Mouse (Mus musculus) liver, embryonic 13.5 days (tissue): Measurements from ENCODE around the gene Cdk6. TPM values are rescaled to one million over a fixed set of nuclear protein-coding genes. Genes with fewer than 3 reads are reported as not detected.
"Not testable (repeated sequence)": the region's sequence is repeated elsewhere in the genome, so short reads cannot be mapped to it uniquely, and the experiment has no call there.

Experiments
- ATAC-seq: fragments of 200-750 bp; cut with Nextera tagmentation; 2 replicates; pipeline ENCODE4 v1.8.0; 2017; ENCODE audit warnings: low read depth, mild to moderate bottlenecking, moderate number of reproducible peaks, moderate library complexity
- DNase-seq: peaks from one replicate; pipeline ENCODE4 v3.0.0; 2022
- H3K27ac ChIP-seq: fragments of 300-500 bp; sonication (generic); 2 replicates; pipeline ENCODE4 v1.5.1; 2015; ENCODE audit warnings: moderate library complexity, mild to moderate bottlenecking, inconsistent platforms
- H3K27me3 ChIP-seq: fragments of 300-500 bp; sonication (generic); 2 replicates; pipeline ENCODE4 v1.6.1; 2015; ENCODE audit warnings: mild to moderate bottlenecking, inconsistent platforms
- H3K36me3 ChIP-seq: fragments of 300-500 bp; sonication (generic); 2 replicates; pipeline ENCODE4 v1.6.1; 2015; ENCODE audit warnings: mild to moderate bottlenecking, inconsistent platforms
- H3K4me1 ChIP-seq: fragments of 300-500 bp; sonication (generic); replicated peaks from 2 replicates; pipeline ENCODE4 v1.6.1; 2015; ENCODE audit warnings: inconsistent platforms
- H3K4me2 ChIP-seq: fragments of 300-500 bp; sonication (generic); 2 replicates; pipeline ENCODE4 v1.6.1; 2015; ENCODE audit warnings: inconsistent platforms, mild to moderate bottlenecking, moderate library complexity
- H3K4me3 ChIP-seq: fragments of 300-500 bp; sonication (generic); replicated peaks from 2 replicates; pipeline ENCODE4 v1.5.1; 2015; ENCODE audit warnings: mild to moderate bottlenecking, inconsistent platforms
- H3K9ac ChIP-seq: fragments of 300-500 bp; sonication (generic); 2 replicates; pipeline ENCODE4 v1.6.1; 2015; ENCODE audit warnings: mild to moderate bottlenecking, inconsistent platforms
- H3K9me3 ChIP-seq: fragments of 300-500 bp; sonication (generic); replicated peaks from 2 replicates; pipeline ENCODE4 v1.6.1; 2016; ENCODE audit warnings: inconsistent platforms
- WGBS: fragments of 180-500 bp; shearing (Covaris S2); methylation state at CpG from one replicate; pipeline ENCODE4 v1.1.7; 2015; ENCODE audit not compliant: insufficient replicate concordance; 5-methylcytosine and 5-hydroxymethylcytosine counted together
- polyA plus RNA-seq: library from polyadenylated mRNA; unstranded; fragments of >200 nt; fragmentation: Nextera tagmentation; extraction: Ambion mirVana; gene quantifications from 2 replicates; pipeline ENCODE4 v1.2.1, GENCODE M21; 2015

Cdk6 gene
- polyA plus RNA-seq, 1 experiment from 2014 or later = 26.0 TPM

DNA sequence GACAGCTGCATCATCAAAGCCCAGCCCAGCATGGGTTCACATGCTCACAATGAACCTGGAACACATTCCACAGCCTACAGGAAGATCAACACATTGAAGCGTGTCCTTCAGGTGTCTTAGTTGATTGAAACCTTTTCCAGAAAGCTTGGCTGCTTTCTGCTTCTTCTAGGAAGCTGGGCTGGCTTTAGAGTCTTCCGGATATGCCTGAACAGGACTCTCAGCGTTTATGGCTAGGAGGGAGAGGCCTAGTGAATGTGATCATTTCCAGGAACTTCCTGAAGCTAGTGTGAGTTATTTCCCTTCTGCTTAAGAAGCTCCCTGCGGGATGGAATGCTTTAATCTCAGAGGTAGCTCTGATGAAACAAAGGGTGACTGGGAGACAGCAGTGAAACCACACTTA lies 17.2 kb upstream of the Cdk6 start:
- no peaks in the 10 kb centered on the region for H3K36me3 ChIP-seq
- no peak overlapping the region for H3K27ac ChIP-seq

DNA sequence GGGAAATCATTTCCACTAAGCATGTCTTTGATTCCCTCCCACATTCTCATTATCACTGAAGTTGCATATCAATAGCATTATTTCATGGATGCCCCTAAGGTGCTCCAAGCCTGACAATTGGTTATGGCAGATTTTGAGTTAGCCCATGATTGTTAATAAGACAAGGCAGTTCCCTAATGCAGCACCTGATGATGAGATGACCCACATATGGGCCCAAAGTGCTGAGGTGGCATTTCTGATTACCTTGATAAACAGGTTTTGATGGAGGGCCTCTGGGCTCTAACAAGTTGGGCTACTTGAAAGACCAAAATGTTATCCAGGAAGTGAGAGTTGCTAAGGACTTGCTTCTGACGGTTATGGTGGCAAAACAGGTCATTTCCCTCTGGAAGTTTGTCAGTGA lies 11.9 kb upstream of the Cdk6 start:
- 50% methylated on average over 1 of the region's 1 CpGs for WGBS
- Histone ChIP-seq H3K4me1 (no peaks in the 10 kb centered on the region), H3K27ac (no peak overlapping the region), H3K27me3 (no peaks in the 10 kb centered on the region), H3K4me3 (no peak overlapping the region), H3K36me3 (no peaks in the 10 kb centered on the region), H3K4me2 (no peak overlapping the region), H3K9ac (no peak overlapping the region), H3K9me3 (no peaks in the 10 kb centered on the region)
- ATAC-seq (no peak), DNase-seq (no peak)

More for the DNA sequence above, 17.2 kb upstream of the Cdk6 start:
- no peak overlapping the region for H3K4me2 ChIP-seq
- WGBS = 44% methylated on average over 4 of the region's 4 CpGs
- DNase-seq (no peak), ATAC-seq (no peak)
- H3K4me1 ChIP-seq = no peaks in the 10 kb centered on the region
- no peaks in the 10 kb centered on the region for H3K9me3 ChIP-seq
- no peak overlapping the region for H3K9ac ChIP-seq
- H3K27me3 ChIP-seq = no peaks in the 10 kb centered on the region
- H3K4me3 ChIP-seq = no peak overlapping the region

- Histone ChIP-seq H3K4me2 (no peak overlapping the region), H3K4me3 (no peak overlapping the region), H3K36me3 (no peaks in the 10 kb centered on the region), H3K27ac (no peak overlapping the region), H3K9ac (no peak overlapping the region), H3K9me3 (no peaks in the 10 kb centered on the region), H3K27me3 (no peaks in the 10 kb centered on the region), H3K4me1 (no peaks in the 10 kb centered on the region)
- ATAC-seq (no peak), DNase-seq (no peak)
- WGBS = 55% methylated on average over 3 of the region's 3 CpGs
Observed at GRCm38 (mm10) chr5:3330932-3331331, 10.4 kb upstream of the Cdk6 start.

- ATAC-seq, H3K4me3 ChIP-seq, H3K9ac ChIP-seq, H3K4me2 ChIP-seq, H3K4me1 ChIP-seq, H3K27ac ChIP-seq, DNase-seq, H3K27me3 ChIP-seq, H3K36me3 ChIP-seq, H3K9me3 ChIP-seq: not testable (repeated sequence)
- 71% methylated on average over 4 of the region's 4 CpGs for whole genome bisulfite sequencing
Observed at GRCm38 (mm10) chr5:3333019-3333418, 8.3 kb upstream of the Cdk6 start.

DNA sequence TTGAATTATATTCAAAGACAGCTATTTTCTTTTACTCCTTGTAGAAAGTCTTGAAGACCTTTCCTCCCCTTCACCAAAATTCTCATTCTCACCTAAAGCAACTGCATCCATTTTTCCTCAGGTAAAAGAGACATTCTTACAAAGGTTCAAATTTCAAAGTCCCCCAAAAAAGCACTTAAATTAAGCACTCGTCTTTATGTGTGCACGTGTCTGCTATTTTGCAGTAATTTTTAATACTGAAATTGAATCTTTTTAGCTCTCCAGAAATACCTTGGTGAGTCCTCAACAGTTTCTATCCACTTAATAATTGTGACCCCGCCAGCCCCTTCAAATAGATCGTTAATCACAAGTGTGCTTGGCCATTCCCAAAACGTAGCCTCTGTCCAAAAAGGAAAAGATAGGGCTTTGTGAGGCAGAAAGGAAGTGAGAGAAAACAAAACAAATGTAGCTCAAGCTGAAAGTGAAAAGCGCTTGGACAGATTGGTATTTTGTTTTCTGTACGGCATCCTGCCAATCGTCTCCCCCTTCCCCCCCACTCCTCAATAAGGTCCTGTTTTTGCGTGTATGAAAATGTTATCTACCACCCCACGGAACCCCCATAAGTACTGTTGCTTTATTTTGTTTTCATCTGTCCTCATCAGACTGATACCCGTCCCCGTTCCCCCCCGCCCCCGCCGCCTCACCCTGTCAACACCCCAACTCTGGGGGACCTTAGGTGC lies 786 bp upstream of the Cdk6 start:
- H3K9me3 ChIP-seq, H3K36me3 ChIP-seq, DNase-seq, ATAC-seq, H3K27ac ChIP-seq: not testable (repeated sequence)
- peaks cover 12% of the 10 kb centered on the region; the same call in 1 of the 2 replicates for H3K27me3 ChIP-seq
- H3K4me1 ChIP-seq = peaks cover 17% of the 10 kb centered on the region
- peak overlapping the region; percentile 73 for H3K4me3 ChIP-seq
- peak overlapping the region; percentile 97 for H3K4me2 ChIP-seq
- peak overlapping the region; percentile 79 for H3K9ac ChIP-seq
- 2% methylated on average over 15 of the region's 15 CpGs for WGBS

- Histone ChIP-seq H3K4me2 (peak overlapping the region; percentile 97), H3K4me3 (peak overlapping the region; percentile 73), H3K27me3 (peaks cover 12% of the 10 kb centered on the region; the same call in 1 of the 2 replicates), H3K36me3 (peaks cover 10% of the 10 kb centered on the region), H3K9me3 (no peaks in the 10 kb centered on the region), H3K9ac (peak overlapping the region; percentile 79), H3K4me1 (peaks cover 19% of the 10 kb centered on the region), H3K27ac (peak overlapping the region; percentile 79)
- DNase-seq (peak; percentile 22), ATAC-seq (peak; percentile 20; the same call in 1 of the 2 replicates)
- WGBS = under 1% methylated on average over 60 of the region's 60 CpGs
Observed at GRCm38 (mm10) chr5:3341931-3342770, 866 bp downstream of the Cdk6 start.

GRCm38 (mm10) chr5:3342771-3343565 lies 1.7 kb downstream of the Cdk6 start:
- peaks cover 13% of the 10 kb centered on the region for H3K36me3 ChIP-seq
- peak overlapping the region; percentile 79 for H3K27ac ChIP-seq
- H3K4me1 ChIP-seq = peaks cover 19% of the 10 kb centered on the region
- no peaks in the 10 kb centered on the region for H3K9me3 ChIP-seq
- DNase-seq = peak; percentile 29
- under 1% methylated on average over 46 of the region's 46 CpGs for WGBS
- peak; percentile 29 for ATAC-seq
- H3K27me3 ChIP-seq = peaks cover 9% of the 10 kb centered on the region; the same call in 1 of the 2 replicates
- H3K4me2 ChIP-seq = peak overlapping the region; percentile 97
- peak overlapping the region; percentile 73 for H3K4me3 ChIP-seq
- peak overlapping the region; percentile 79 for H3K9ac ChIP-seq

GRCm38 (mm10) chr5:3343566-3344080 lies 2.3 kb downstream of the Cdk6 start:
- under 1% methylated on average over 37 of the region's 37 CpGs for WGBS
- peak overlapping the region; percentile 79 for H3K27ac ChIP-seq
- peak; percentile 58 for DNase-seq
- no peaks in the 10 kb centered on the region for H3K9me3 ChIP-seq
- H3K36me3 ChIP-seq = peaks cover 13% of the 10 kb centered on the region
- peak overlapping the region; percentile 79 for H3K9ac ChIP-seq
- H3K4me2 ChIP-seq = peak overlapping the region; percentile 97
- H3K4me3 ChIP-seq = peak overlapping the region; percentile 73
- H3K27me3 ChIP-seq = peaks cover 9% of the 10 kb centered on the region; the same call in 1 of the 2 replicates
- peak; percentile 67 for ATAC-seq
- peaks cover 19% of the 10 kb centered on the region for H3K4me1 ChIP-seq

DNA sequence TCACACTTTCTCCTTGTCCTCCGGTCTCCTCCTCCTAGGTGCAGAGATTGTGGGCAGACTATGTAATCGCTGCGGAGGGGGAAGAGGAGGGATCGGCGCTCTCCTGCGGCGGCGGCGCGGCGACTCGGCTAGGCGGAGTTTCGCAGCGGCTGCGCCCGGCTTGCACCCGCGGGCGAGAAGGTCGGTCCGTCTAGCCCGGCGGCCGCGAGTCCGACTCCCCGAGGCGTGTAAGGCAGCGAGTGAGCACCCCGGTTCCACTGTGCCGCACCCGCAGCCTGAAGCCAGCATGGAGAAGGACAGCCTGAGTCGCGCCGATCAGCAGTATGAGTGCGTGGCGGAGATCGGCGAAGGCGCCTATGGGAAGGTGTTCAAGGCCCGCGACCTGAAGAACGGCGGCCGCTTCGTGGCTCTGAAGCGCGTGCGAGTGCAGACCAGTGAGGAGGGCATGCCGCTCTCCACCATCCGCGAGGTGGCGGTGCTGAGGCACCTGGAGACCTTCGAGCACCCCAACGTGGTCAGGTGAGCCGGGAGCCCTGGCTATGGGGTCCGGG lies 2.9 kb downstream of the Cdk6 start:
- peak overlapping the region; percentile 97 for H3K4me2 ChIP-seq
- peak overlapping the region; percentile 73 for H3K4me3 ChIP-seq
- H3K9ac ChIP-seq = peak overlapping the region; percentile 79
- DNase-seq (peak; percentile 73), ATAC-seq (peak; percentile 77)
- H3K4me1 ChIP-seq = peaks cover 19% of the 10 kb centered on the region
- peak overlapping the region; percentile 79 for H3K27ac ChIP-seq
- peaks cover 13% of the 10 kb centered on the region for H3K36me3 ChIP-seq
- H3K27me3 ChIP-seq = peaks cover 9% of the 10 kb centered on the region; the same call in 1 of the 2 replicates
- WGBS = under 1% methylated on average over 56 of the region's 58 CpGs
- H3K9me3 ChIP-seq = no peaks in the 10 kb centered on the region

DNA sequence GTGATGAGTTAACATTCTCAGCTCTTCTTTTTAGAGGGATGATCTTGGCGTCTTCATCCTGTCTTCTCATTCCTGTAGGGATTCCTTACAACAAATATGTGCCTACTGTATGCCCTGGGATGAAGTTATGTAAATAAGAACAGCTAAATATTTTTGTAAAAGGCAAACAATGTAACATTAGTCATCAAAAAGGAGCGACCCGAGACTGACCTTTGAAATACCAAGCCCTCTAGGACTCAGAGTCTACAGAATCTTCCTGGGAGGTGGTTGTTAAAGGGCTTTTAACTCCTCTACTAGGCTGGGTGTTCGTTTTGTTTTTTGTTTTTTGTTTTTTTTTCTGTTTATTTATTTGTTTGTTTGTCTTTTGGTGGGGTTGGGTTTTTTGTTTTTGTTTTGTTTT lies 4.3 kb downstream of the Cdk6 start:
- Histone ChIP-seq H3K4me2 (peak overlapping the region; percentile 97; the same call in 1 of the 2 replicates), H3K4me1 (peaks cover 19% of the 10 kb centered on the region), H3K4me3 (0 out of 2 replicates have a peak overlapping the region, but pooled peaks have one; percentile 73), H3K36me3 (peaks cover 13% of the 10 kb centered on the region)
- not testable (repeated sequence) for H3K9ac ChIP-seq, ATAC-seq, H3K27me3 ChIP-seq, H3K27ac ChIP-seq, DNase-seq, H3K9me3 ChIP-seq
- WGBS = 67% methylated on average over 4 of the region's 4 CpGs
